Mouse (Mus musculus) kidney, embryonic 16.5 days (tissue): Measurements from ENCODE around the gene Acot10. TPM values are rescaled to one million over a fixed set of nuclear protein-coding genes. Genes with fewer than 3 reads are reported as not detected.
"Not testable (repeated sequence)": the region's sequence is repeated elsewhere in the genome, so short reads cannot be mapped to it uniquely, and the experiment has no call there.

ENCODE experiments used
- ATAC-seq: fragments of 200-750 bp; cut with Nextera tagmentation; 2 replicates; pipeline ENCODE4 v1.8.0; 2017; ENCODE audit warnings: moderate TSS enrichment; ENCODE audit not compliant: low FRiP score, low TSS enrichment
- H3K27ac ChIP-seq: fragments of 300-500 bp; sonication (generic); 2 replicates; pipeline ENCODE4 v1.5.1; 2014; ENCODE audit warnings: low read length
- H3K27me3 ChIP-seq: fragments of 300-500 bp; sonication (generic); 2 replicates; pipeline ENCODE4 v1.6.1; 2014; ENCODE audit warnings: low read length, control low read depth, mixed read lengths; ENCODE audit not compliant: insufficient read depth
- H3K36me3 ChIP-seq: fragments of 300-500 bp; sonication (generic); 2 replicates; pipeline ENCODE4 v1.6.1; 2014; ENCODE audit warnings: low read length, control low read depth, mixed read lengths; ENCODE audit not compliant: insufficient read depth
- H3K4me1 ChIP-seq: fragments of 300-500 bp; sonication (generic); 2 replicates; pipeline ENCODE4 v1.6.1; 2014; ENCODE audit warnings: low read length, control low read depth, mixed read lengths; ENCODE audit not compliant: insufficient read depth
- H3K4me2 ChIP-seq: fragments of 300-500 bp; sonication (generic); replicated peaks from 2 replicates; pipeline ENCODE4 v1.6.1; 2014; ENCODE audit warnings: low read depth, low read length
- H3K4me3 ChIP-seq: fragments of 300-500 bp; sonication (generic); 2 replicates; pipeline ENCODE4 v1.5.1; 2014; ENCODE audit warnings: mild to moderate bottlenecking, low read length
- H3K9ac ChIP-seq: fragments of 300-500 bp; sonication (generic); replicated peaks from 2 replicates; pipeline ENCODE4 v1.6.1; 2014; ENCODE audit warnings: low read length
- H3K9me3 ChIP-seq: fragments of 300-500 bp; sonication (generic); 2 replicates; pipeline ENCODE4 v1.6.1; 2016; ENCODE audit warnings: low read length, control low read depth
- WGBS: fragments of 180-500 bp; shearing (Covaris S2); extraction: QIAGEN DNeasy Blood & Tissue Kit; methylation state at CpG from one replicate; pipeline ENCODE4 v1.1.7; 2014; 5-methylcytosine and 5-hydroxymethylcytosine counted together
- polyA plus RNA-seq: library from polyadenylated mRNA; unstranded; fragments of >200 nt; fragmentation: Nextera tagmentation; extraction: Ambion mirVana; gene quantifications from 2 replicates; pipeline ENCODE4 v1.2.1, GENCODE M21; 2015

The Acot10 gene
- polyA plus RNA-seq = 0.10 and 0.59 TPM in 2 replicates

DNA sequence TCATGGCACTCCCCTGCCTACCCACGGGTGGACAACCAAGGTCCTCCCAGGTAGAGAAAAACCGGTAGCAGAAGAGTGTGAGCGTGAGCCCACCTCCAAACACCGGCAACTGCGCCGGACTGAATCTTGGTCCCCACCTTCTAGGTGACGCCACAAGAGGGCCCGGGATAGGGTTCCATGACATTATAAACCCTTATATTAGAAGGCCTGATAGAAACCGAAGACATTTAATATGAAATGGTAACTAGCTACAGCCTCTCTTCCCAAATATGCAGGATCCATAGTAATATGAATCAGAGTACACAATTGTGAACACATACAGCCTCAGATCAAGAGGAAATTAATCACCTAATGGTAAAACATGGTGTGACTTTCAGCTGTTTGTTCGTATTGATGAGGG, at the start of gene Acot10:
Gene Acot10, minus strand, starts transcription at position 101 of the 400 bp plus-strand sequence.
- no peak within 1 kb of the TSS for H3K27ac ChIP-seq
- H3K36me3 ChIP-seq = no peaks in the 10 kb centered on the region
- WGBS = 92% methylated on average over 10 of the region's 10 CpGs
- H3K27me3 ChIP-seq = no peaks in the 10 kb centered on the region
- no peak within 1 kb of the TSS for H3K9ac ChIP-seq
- no peaks in the 10 kb centered on the region for H3K9me3 ChIP-seq
- ATAC-seq = no peak
- no peak within 1 kb of the TSS for H3K4me2 ChIP-seq
- no peaks in the 10 kb centered on the region for H3K4me1 ChIP-seq
- H3K4me3 ChIP-seq = no peak within 1 kb of the TSS

DNA sequence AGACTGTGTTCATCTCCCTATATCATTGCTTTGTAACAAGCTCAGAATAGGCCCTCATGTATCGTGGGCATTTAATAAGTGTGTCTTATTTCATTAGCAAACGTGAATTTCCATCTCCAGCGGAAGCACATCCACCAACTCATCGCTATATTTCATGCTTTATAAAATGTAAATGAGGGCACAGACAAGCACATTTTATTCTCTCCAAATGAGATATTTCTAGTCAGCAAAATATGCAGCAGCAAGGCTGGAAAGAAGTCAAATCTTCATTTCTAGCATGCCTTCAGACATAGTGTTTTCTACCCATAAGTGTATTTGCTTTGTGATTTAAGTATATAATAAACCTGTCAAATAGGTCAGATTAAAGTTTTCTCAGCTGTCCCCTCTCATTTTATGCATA, 45.3 kb upstream of the Acot10 start:
- Histone ChIP-seq H3K27ac (no peak overlapping the region), H3K9ac (no peak overlapping the region), H3K9me3 (no peaks in the 10 kb centered on the region), H3K27me3 (no peaks in the 10 kb centered on the region), H3K4me1 (no peaks in the 10 kb centered on the region), H3K4me2 (no peak overlapping the region), H3K36me3 (no peaks in the 10 kb centered on the region), H3K4me3 (no peak overlapping the region)
- no peak for ATAC-seq
- WGBS = 78% methylated on average over 4 of the region's 4 CpGs

DNA sequence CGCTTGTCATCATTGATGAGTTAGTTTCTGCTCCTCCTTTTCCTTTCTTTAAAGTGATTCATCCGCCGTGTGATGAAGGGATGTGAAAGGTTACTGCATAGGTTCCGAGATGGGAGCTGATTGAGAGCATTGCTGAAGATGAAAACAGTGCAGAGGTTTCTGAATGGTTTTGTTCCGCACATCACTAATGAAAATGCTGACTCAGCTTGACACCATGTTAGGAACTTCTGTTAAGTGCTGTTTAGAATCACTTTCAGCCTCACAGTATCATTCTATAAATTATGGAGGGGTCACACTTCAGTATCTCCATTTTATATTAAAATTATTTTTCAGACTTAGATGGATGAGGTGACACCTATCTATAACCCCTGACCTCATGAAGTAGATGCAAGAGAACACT, 29.7 kb upstream of the Acot10 start:
- H3K4me3 ChIP-seq = no peak overlapping the region
- H3K27me3 ChIP-seq = no peaks in the 10 kb centered on the region
- no peak overlapping the region for H3K9ac ChIP-seq
- ATAC-seq = no peak
- no peaks in the 10 kb centered on the region for H3K9me3 ChIP-seq
- H3K4me2 ChIP-seq = no peak overlapping the region
- WGBS = 81% methylated on average over 5 of the region's 5 CpGs
- H3K36me3 ChIP-seq = no peaks in the 10 kb centered on the region
- H3K27ac ChIP-seq = no peak overlapping the region
- no peaks in the 10 kb centered on the region for H3K4me1 ChIP-seq

DNA sequence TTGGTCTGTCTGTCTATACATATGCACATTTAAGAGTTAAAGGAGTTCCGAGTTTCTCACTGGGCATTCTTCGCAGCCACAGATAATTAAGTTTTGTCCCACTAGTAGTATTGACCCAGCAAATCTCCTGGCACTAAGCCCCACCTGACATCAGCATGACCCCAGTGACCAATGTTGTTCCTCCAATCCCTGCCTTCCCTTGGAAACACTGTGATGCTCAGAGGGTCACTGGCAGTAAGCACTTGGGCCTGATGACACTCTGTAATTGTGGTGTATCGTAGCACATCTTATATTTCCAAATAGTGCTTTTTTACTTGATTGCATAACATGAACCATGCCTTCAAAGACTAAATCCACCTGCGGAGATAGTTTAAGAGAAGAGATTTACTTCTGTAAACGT, 17.6 kb upstream of the Acot10 start:
- ATAC-seq = no peak

GRCm38 (mm10) chr15:20682719-20683118, 16.2 kb upstream of the Acot10 start:
- Histone ChIP-seq H3K27me3 (no peaks in the 10 kb centered on the region), H3K9ac (no peak overlapping the region), H3K4me2 (no peak overlapping the region), H3K4me1 (no peaks in the 10 kb centered on the region), H3K9me3 (no peaks in the 10 kb centered on the region), H3K36me3 (no peaks in the 10 kb centered on the region), H3K4me3 (no peak overlapping the region), H3K27ac (no peak overlapping the region)
- no peak for ATAC-seq
- WGBS = 55% methylated on average over 2 of the region's 2 CpGs

More for the DNA sequence above, 17.6 kb upstream of the Acot10 start:
- no peaks in the 10 kb centered on the region for H3K4me1 ChIP-seq
- no peaks in the 10 kb centered on the region for H3K36me3 ChIP-seq
- no peak overlapping the region for H3K4me2 ChIP-seq
- H3K27me3 ChIP-seq = no peaks in the 10 kb centered on the region
- 85% methylated on average over 5 of the region's 5 CpGs for WGBS
- no peak overlapping the region for H3K27ac ChIP-seq
- no peak overlapping the region for H3K9ac ChIP-seq
- no peaks in the 10 kb centered on the region for H3K9me3 ChIP-seq
- no peak overlapping the region for H3K4me3 ChIP-seq

GRCm38 (mm10) chr15:20669507-20669906, 3.0 kb upstream of the Acot10 start:
- H3K9me3 ChIP-seq, H3K4me3 ChIP-seq, H3K4me2 ChIP-seq, H3K4me1 ChIP-seq, ATAC-seq, H3K9ac ChIP-seq, H3K27me3 ChIP-seq, H3K36me3 ChIP-seq, H3K27ac ChIP-seq: not testable (repeated sequence)
- 48% methylated on average over 2 of the region's 2 CpGs for WGBS

GRCm38 (mm10) chr15:20667989-20668388, 1.4 kb upstream of the Acot10 start:
- H3K27me3 ChIP-seq = no peaks in the 10 kb centered on the region
- ATAC-seq = no peak
- no peaks in the 10 kb centered on the region for H3K36me3 ChIP-seq
- H3K4me2 ChIP-seq = no peak overlapping the region
- no peaks in the 10 kb centered on the region for H3K9me3 ChIP-seq
- 72% methylated on average over 1 of the region's 1 CpGs for WGBS
- H3K27ac ChIP-seq = no peak overlapping the region
- H3K4me1 ChIP-seq = no peaks in the 10 kb centered on the region
- H3K9ac ChIP-seq = no peak overlapping the region
- no peak overlapping the region for H3K4me3 ChIP-seq

DNA sequence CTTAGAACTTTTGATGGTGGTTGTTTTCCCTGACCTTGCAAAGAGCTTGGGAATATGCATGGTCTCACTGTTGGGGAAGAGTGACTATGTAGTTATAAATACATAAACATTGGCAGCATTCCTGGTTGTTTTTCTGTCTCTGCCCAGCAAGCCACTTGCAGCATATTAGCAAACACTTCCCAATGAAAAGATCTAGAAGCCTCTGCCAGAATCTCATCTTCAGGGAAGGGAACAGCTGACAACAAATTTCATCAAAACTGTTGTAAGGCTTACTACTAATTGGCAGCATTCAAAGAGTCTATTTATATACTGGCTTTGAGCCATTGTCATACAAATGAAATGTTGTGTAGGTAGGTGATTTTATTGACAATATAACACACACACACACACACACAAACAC, 800 bp upstream of the Acot10 start:
- H3K27me3 ChIP-seq = no peaks in the 10 kb centered on the region
- H3K9me3 ChIP-seq = no peaks in the 10 kb centered on the region
- no peaks in the 10 kb centered on the region for H3K4me1 ChIP-seq
- ATAC-seq = no peak
- no peak overlapping the region for H3K4me3 ChIP-seq
- H3K36me3 ChIP-seq = no peaks in the 10 kb centered on the region
- H3K9ac ChIP-seq = no peak overlapping the region
- H3K27ac ChIP-seq = no peak overlapping the region
- no peak overlapping the region for H3K4me2 ChIP-seq

DNA sequence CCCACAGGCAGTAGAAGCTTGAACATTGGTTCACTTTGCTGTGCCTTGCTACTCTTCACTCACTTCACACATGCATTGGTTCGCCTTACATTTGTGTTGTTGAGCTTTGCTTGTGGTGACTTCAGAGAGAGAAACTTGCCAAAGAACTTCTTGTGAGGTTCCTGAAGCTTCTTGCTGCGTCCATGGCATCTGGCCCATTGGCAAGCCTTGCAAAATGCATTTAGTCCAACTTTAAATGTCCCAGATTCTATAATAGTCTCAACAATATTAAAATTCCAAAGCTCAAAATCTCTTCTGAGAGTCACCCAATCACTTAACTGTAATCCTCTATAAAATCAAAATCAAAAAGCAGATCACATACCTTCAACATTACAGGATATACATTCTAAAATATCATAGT, 6.3 kb downstream of the Acot10 start:
- no peak overlapping the region for H3K9ac ChIP-seq
- H3K9me3 ChIP-seq = no peaks in the 10 kb centered on the region
- ATAC-seq = no peak
- H3K36me3 ChIP-seq = no peaks in the 10 kb centered on the region
- 65% methylated on average over 2 of the region's 2 CpGs for WGBS
- H3K4me2 ChIP-seq = no peak overlapping the region
- no peak overlapping the region for H3K4me3 ChIP-seq
- H3K27me3 ChIP-seq = no peaks in the 10 kb centered on the region
- no peaks in the 10 kb centered on the region for H3K4me1 ChIP-seq
- no peak overlapping the region for H3K27ac ChIP-seq

DNA sequence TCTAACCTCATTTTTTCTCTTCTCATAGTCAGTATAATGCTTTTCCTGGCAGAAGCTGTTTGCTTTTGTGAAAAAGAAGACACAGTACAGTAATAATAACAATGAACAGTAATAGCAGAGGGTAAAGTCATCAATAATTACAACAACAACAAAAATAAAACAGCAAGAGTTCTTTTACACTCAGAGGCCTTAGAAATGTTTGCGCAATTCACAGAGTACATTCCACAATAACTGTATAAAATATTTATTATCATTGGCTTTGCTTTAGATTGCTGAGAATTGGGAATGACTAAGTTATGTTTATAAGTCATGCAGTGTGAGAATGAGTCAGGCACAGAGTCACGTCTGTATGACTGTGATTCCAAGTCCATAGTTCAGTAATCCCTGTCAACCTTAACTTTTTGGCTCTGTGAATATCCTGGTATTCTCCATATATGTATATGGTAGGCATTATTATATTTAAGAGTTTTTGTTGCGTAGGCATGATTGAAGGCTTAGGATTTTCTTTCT, 23.6 kb downstream of the Acot10 start:
- 83% methylated on average over 3 of the region's 3 CpGs for WGBS
- no peaks in the 10 kb centered on the region for H3K9me3 ChIP-seq
- H3K36me3 ChIP-seq = no peaks in the 10 kb centered on the region
- no peak for ATAC-seq
- no peak overlapping the region for H3K4me3 ChIP-seq
- H3K27ac ChIP-seq = no peak overlapping the region
- no peak overlapping the region for H3K9ac ChIP-seq
- no peaks in the 10 kb centered on the region for H3K4me1 ChIP-seq
- H3K4me2 ChIP-seq = no peak overlapping the region
- H3K27me3 ChIP-seq = no peaks in the 10 kb centered on the region
